Mouse (Mus musculus) layer of hippocampus, postnatal 14 days (tissue): ENCODE measurements around the gene Pgm5. TPM values are rescaled to one million over a fixed set of nuclear protein-coding genes. Genes with fewer than 3 reads are reported as not detected.
"Not testable (repeated sequence)": the region's sequence is repeated elsewhere in the genome, so short reads cannot be mapped to it uniquely, and the experiment has no call there.

Source experiments
- DNase-seq, 2 experiments: peaks; one replicate each; pipeline ENCODE4 v3.0.0; 2021 to 2022; ENCODE audit warnings: low spot score in 2 of 2, mixed read lengths in 1 of 2
- long read RNA-seq, 2 experiments: library from polyadenylated mRNA; stranded (forward); transcript quantifications; one replicate each; pipeline ENCODE4 v2.0.0; 2021
- total RNA-seq, 2 experiments: library from RNA; stranded (reverse); gene quantifications; 2 replicates each; pipeline ENCODE4 v1.2.3; 2021

The Pgm5 gene
- total RNA-seq = 1 to 10 TPM; 3.1 to 3.8 TPM
- long read RNA-seq, experiment 1 = 0 reads
- long read RNA-seq, experiment 2 = 0 reads

DNA sequence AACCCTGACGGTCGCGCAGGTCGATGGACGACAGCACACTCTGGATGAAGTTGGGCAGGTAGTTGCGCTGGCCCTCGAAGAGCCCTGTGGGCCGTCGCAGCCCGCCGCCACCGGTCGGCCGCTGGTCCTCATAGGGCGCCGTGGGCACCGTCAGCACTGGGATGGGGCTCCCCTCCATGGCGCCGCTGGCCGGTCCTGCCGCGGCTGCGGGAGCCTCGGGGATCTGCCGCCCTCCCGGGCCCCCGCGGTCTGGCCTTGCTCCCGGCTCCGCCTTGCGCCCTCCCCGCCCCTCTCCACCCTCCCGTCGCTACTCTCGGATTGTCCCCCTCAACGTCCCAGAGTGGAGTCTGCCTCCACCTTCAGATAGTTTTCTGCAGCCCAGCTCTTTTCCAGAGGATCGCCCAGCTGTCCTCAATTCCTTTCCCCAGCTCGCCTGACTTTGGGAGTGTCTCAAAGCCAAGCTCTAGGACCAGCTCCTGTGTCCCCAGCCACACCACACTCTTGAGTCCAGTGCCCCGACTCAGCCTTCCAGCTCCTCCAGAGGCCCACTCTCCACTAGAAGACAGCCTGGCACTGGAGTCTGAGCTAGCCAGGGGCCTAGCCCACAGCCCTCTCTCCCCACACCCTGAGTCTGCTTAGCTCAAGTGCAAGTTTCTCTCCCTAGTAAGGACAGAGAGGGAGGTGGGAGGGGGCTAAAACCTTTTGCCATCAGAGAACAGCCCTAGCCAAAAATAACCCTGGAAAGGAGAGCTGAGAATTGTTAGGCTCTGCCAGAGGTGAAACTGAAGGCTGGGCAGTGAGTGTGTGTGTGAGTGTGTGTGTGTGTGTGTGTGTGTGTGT, at the start of gene Pgm5:
Gene Pgm5, minus strand, starts transcription at position 244 of the 840 bp plus-strand sequence.
- no peak for DNase-seq

- no peak for DNase-seq
These were observed 46.9 kb upstream of the Pgm5 start for GRCm38 (mm10) chr19:24908385-24909155.

- DNase-seq = no peak
These were observed 46.0 kb upstream of the Pgm5 start for GRCm38 (mm10) chr19:24907655-24908054.

GRCm38 (mm10) chr19:24902821-24903220, 41.2 kb upstream of the Pgm5 start:
- no peak for DNase-seq

- no peak for DNase-seq
These were observed 40.6 kb upstream of the Pgm5 start for GRCm38 (mm10) chr19:24902256-24902655.

DNA sequence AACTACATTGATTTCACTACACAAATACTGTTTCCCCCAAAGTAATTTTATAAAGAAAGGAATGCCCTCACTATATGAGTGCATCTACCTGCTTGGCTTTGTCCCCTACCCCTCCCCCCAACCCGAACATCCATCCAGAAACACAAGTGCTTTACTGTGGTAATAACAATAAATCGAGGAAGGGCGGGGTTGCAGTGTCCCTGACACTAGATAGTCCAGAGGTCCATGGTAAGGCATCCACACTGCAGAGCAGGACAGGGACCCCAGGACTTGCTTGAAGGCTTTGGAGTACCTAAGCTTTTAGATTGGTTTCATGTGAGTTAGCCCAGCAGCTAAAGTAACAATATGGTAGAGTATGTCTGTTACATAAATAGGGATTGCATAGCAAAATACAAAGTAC, 40.0 kb upstream of the Pgm5 start:
- DNase-seq = no peak

GRCm38 (mm10) chr19:24900581-24901220, 39.0 kb upstream of the Pgm5 start, which contains the start of gene Foxd4:
Gene Foxd4, minus strand, starts transcription at chr19:24901197.
- DNase-seq = no peak

GRCm38 (mm10) chr19:24899578-24900544, 38.2 kb upstream of the Pgm5 start:
- DNase-seq = no peak

DNA sequence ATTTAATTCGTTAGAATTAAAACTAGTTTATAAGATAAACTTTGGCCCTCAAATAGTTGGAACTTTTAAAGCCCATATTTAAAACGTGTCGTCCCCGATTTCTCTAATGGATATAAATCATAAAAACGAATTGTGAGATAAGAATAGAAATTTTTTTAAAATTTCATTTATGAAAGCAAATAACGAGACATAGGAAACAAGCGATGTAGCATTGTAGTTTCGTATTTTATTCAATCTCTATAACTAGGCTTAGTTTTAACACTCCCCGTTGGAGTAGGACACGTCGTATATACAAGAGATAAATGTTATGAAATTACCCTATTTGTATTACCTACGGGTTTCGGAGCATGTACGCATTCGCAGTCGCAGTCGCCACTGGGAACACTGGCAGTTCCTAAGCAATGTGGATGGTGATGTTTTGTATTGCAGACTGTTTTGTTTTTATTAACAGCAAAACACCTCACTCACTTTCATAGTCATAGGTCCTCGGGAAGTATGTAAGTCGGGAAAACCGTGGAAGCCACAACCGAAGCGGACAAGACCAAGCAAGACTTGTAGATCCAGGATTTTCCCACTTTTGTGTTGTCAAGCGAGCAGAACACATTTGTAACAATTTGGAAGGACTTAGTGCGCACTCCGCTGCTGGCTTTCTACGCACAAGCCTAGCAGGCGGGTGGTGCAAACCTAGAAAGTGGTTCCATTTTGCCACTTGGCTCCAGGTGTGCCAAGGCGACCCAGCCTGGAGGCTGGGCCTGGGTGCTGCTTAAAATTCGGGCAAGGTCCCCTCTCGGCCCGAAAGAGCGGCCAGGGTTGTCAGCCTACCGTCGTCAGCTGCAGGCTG, 37.3 kb upstream of the Pgm5 start:
- peak; percentile 15 to 39 for DNase-seq

DNA sequence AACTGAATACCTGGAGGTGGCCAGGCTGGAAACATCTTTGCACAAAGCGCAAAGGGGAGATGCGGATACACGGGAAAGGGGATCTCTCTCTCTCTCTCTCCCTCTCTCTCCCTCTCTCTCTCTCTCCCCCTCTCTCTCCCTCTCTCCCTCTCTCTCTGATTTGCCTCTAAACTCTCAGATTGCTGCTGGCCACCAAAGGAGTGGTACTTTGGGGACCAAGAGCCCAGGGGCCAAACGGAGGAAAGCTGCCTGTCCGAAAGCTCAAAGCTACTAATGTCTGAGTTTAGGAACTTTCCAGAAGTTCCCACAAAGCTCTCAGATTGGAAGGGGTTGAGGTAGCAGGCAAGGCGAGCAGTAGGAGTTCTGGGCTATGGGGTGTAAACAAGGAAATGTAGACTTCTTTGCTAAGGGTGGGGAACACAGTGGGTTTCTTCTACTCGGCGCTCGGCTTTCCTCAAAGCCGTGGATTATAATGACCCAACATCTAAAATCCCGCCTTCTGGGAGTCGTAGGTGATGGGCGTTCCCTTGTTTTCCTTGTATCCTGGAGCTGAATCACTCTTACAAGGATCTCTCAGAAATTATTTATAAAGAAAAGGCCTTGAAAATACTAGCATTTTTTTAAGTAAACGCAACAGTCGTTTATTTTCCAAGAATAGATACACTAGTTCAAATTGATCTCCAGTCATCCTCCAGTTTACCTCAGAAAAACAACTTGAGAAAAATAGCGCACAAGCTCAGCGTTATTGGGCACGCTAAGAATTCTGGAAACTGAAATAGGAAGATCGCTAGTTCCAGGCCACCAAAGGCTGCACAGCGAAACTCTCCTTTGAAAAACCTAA, 36.5 kb upstream of the Pgm5 start:
- DNase-seq = no peak

GRCm38 (mm10) chr19:24897006-24897895, 35.6 kb upstream of the Pgm5 start:
- no peak for DNase-seq

GRCm38 (mm10) chr19:24896536-24896935, 34.9 kb upstream of the Pgm5 start:
- DNase-seq = no peak

GRCm38 (mm10) chr19:24886888-24887287, 25.2 kb upstream of the Pgm5 start:
- no peak for DNase-seq

GRCm38 (mm10) chr19:24885504-24885903, 23.8 kb upstream of the Pgm5 start:
- peak; percentile 29 to 60 for DNase-seq

DNA sequence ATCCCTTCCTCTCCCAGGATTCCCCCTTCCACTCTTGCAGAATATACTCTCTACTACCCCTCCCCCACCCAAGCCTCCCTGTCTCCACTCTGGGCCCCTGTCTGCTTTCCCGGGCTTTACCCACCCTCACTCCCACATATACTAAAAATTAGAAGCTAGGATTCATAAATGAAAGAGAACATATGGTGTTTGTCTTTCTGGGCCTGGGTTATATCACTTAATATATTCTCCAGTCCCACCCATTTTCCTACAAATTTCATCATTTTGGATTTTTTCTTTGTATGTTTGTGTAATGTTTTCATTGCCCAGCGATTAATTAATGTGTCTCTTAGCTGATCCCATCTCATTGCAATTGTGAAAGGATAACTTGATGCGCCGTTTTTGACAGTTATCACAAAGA, 19.6 kb upstream of the Pgm5 start:
- DNase-seq = no peak

- not testable (repeated sequence) for DNase-seq
These were observed 13.6 kb upstream of the Pgm5 start, which contains the start of gene Gm10053 for GRCm38 (mm10) chr19:24875129-24875870. Gene Gm10053, plus strand, starts transcription at chr19:24875686.

DNA sequence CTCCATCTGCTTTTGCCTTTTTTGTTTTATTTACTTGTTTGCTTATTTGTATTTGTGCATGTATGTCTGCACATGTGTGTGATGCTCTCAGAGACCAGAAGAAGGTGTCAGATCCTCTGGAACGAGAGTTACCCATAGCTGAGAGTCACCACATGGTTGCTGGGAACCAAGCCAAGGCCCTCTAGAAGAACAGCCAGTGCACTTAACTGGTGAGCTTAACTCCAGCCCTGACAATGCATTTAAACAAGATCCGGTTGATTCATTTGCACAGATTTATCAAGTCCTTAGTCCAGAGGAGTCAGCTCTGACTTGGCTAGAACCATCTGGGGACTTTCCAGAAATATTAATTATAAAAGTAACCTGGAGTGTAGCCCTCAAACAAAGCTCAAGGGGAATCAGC, 12.2 kb upstream of the Pgm5 start:
- no peak for DNase-seq
